Mouse (Mus musculus) left cerebral cortex, postnatal 4 days (tissue): ENCODE data around the gene Zic2. TPM values are rescaled to one million over a fixed set of nuclear protein-coding genes. Genes with fewer than 3 reads are reported as not detected.
"Not testable (repeated sequence)": the region's sequence is repeated elsewhere in the genome, so short reads cannot be mapped to it uniquely, and the experiment has no call there.

ENCODE experiments used
- DNase-seq: peaks from one replicate; pipeline ENCODE4 v3.0.0-alpha.2; 2022
- intact Hi-C: fragments of 180-260 bp; cut with DNase I; formaldehyde crosslinking; loops from one replicate; pipeline ENCODE4 v1.15.1; 2025
- total RNA-seq, 2 experiments: library from RNA; stranded (reverse); gene quantifications; 2 replicates each; pipeline ENCODE4 v1.2.3; 2021

Gene Zic2
- total RNA-seq = 10 to 100 TPM; 22.4 to 24.1 TPM

GRCm38 (mm10) chr14:122474891-122475556 lies at the start of gene Zic2:
Gene Zic2, plus strand, starts transcription at chr14:122475435.
- peak; percentile 93 for DNase-seq
- intact Hi-C loops = loop anchor here (5.0 kb wide), 1 partner anchor 248 kb away; no protein-coding TSS in a partner anchor

GRCm38 (mm10) chr14:122426529-122427203 lies 48.6 kb upstream of the Zic2 start:
- no peak for DNase-seq
- intact Hi-C loops = no loop called here

- DNase-seq = peak; percentile 42
- intact Hi-C loops = no loop called here
Measured at GRCm38 (mm10) chr14:122427204-122427560, 48.1 kb upstream of the Zic2 start.

GRCm38 (mm10) chr14:122427654-122428053 lies 47.6 kb upstream of the Zic2 start:
- no peak for DNase-seq
- intact Hi-C loops = no loop called here

- intact Hi-C loops = no loop called here
- DNase-seq = no peak
Measured at GRCm38 (mm10) chr14:122432558-122432957, 42.7 kb upstream of the Zic2 start.

GRCm38 (mm10) chr14:122434039-122434438 lies 41.2 kb upstream of the Zic2 start:
- DNase-seq = no peak
- intact Hi-C loops = no loop called here

DNA sequence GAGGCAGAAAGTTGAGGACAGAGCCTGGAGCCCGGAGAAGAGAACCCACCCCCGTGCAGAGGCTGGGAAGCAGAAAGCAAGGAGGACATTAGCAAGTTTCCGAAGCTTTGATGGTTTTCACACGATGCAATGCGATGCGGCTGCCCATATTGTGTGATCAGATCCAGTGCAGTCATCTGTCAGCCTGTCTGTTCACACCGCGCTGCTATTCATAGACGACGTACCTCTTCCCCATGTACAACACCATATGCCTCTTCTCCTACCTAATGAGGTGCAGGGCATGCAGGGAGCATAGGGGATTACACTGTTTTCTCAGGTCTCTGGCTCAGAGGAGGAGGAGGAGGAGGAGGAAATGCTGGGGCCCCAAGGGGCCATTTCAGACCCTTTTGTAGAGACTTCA lies 38.4 kb upstream of the Zic2 start:
- intact Hi-C loops = no loop called here
- DNase-seq = no peak

DNA sequence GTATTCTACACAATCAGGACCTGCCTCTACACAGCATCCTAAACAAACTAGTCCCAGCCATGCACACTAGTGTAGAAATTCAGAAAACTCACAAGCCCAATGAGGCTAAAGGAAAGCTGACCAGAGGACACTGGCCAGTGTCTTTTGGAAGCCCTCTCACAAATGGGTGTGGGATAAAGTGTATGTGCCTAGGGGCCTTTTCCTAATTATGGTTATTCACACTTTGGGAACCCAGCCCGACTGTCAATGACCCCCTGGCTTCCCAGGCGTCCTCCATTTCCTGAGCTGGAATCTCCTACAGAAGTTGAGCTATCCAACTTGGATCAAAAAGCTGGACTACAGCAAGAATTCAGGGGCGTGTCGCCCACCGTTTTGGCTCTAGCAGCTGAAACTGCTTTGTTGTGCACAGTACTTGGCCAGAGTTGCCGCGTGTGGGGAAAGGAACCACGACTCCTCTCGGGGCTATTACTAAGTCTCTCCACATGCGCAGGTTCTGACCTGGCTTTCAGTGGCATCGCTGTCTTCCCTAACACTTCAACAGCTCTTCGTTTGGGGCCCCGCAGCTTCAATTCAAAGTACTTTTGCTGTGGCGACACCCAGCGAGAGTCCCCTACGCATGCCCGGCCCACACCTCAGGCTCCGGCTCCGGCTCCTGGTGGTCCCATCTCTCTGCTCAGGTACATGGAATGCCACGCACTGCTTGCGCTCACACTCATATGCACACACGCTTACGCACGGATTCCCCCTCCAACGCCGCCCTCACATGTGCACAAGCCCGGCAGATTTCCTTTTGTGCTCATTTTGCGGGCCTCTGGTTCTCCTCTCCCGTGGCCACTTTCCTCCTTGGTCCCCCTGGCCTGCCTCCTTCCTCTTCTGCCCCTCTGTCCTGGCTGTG lies 25.4 kb upstream of the Zic2 start:
- intact Hi-C loops = loop anchor here (10.0 kb wide), 1 partner anchor 45 kb away; no protein-coding TSS in a partner anchor
- peak; percentile 75 for DNase-seq

DNA sequence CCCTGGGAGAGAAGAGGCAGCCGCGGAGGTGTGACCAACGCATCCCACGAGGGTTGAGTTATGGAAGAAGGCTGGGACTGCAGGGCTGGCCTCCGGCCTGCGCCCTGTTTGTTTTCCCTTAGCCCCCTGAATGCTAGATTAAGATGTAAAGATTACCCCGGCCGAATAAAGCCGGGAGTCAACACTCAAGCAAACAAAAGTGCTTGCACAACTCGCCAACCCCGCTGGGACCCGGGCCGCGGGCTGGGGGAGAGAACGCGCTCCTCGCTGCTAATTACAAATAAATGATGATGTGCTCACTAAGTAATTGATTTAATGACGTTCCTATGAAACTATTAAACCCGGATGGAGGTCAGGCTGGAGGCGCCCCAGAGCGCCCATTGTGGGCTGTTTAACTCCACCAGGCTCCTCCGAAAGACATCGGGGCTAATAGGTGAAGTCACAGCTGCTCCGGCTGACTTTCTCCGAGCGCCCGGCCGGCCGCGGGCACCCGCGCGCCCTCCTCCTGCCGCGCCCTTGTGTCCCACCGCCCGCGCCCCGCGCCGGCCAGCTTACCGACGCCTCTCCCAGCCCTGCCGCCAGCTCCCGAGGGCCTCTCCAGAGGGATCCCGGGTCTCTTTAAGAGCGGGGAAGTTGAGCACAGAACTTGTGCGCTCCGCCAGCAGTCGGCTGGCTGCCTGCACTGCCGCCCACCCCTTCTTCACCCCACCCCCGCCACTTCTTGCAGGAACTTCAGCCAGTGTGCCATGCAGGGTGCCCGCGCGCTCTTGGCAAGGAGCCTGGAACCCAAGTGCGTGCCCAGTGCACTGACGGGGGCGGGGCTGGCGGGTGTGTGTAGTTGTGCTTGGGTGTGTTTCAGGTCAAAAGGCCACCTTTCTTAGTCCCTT lies 24.5 kb upstream of the Zic2 start, which contains the start of gene Gm5089:
Gene Gm5089, minus strand, starts transcription at position 620 of the 887 bp plus-strand sequence.
- peak; percentile 92 for DNase-seq
- intact Hi-C loops = loop anchor here (10.0 kb wide), 1 partner anchor 46 kb away; no protein-coding TSS in a partner anchor

GRCm38 (mm10) chr14:122451551-122452145 lies 23.6 kb upstream of the Zic2 start:
- intact Hi-C loops = loop anchor here (10.0 kb wide), 1 partner anchor 47 kb away; no protein-coding TSS in a partner anchor
- peak; percentile 78 for DNase-seq

DNA sequence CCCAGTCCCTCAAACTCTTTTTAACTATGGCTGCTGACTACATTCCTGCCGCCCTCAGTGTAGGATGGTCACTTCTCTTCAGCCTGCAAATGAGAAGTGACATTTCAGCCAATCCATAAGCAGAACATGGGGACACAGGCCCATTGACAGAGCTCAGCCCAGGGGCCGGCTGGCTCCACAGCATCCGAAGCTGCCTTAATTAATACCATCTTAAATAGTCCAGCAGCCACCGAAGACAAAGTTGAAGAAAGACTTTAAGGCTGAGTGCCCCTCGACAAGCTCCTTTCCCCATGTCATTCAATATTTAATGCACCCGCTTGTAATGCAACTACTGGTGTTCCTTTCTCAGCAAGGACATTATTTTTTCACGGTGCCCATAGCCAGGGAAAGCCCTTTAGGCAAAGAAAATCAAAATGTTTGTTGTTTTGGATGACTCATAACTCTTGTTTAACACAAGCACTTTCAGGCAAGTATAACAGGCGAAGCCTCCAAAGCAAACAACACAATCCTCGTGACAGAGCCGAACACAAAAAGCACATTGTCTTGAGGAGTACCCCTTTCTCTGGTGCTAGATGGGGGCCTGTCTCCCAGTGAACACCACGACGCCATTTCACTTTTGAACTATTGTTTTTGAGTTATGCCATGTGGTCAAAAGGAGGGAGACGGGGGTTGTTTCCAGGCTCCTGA lies 22.4 kb upstream of the Zic2 start:
- intact Hi-C loops = loop anchor here (10.0 kb wide), 1 partner anchor 48 kb away; no protein-coding TSS in a partner anchor
- DNase-seq = peak; percentile 60

DNA sequence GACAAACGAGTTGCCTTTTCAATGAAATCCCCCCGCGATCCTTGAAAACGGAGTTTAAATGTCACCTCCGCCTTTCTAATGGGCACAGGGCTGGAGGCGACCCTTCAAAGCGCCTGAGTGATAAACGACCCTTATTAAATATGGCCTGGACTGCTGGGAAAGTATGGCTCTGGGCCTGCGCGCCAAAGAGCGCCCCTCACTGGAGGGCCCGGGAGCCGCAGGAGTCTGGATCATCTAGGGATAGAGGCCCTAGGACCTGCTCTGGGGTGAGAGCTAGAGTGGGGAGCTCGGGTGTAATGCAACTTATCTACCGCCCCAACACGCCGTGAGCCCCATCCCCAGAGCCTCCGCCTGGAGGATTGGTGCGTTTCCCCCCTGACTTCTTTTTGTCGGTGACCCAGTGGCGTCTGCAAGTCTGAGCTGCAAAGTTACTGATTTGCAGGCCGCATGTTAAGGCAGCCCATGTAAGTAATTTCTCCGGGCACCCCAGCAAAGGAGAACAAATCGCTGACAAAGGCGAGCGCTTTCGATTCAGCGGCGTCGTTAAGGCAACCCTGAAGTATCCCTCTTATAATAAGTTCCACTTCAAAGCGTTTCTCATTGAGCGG lies 21.7 kb upstream of the Zic2 start:
- intact Hi-C loops = loop anchor here (10.0 kb wide), 1 partner anchor 49 kb away; no protein-coding TSS in a partner anchor
- DNase-seq = peak; percentile 83

DNA sequence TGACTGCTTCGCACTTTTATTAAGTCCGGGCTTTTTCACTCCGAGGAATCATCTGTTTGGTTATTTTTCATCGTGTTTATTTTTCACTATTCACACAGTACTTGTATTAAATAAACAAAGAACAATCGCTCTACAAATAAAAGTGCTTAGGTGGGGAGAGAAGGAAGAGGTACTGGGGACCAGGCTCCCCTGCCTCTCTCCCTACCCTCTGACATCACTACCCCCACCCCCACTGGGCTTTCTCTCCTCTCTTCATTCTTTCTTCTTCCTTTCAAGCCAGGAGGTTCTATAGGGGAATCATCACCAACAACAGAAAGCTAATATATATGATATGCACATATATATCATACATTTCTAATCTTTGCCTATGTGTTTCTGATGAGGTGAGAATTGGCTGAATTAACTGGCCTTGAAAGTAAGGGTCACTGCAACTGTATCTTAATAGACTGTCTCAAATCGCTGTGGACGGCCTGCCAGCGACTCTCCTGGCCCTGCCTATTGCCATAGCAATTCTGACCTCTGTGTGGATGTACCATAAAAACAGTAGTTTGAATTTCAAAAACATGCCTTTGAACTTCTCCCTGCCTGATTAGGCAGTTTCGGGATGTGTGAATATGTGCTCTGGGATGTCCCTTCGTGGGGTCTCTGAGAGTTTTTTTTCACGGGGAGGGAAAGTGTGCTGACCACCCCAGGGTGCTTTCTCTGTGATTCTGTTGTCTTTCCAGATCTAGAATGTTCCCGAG lies 21.1 kb upstream of the Zic2 start:
- intact Hi-C loops = loop anchor here (10.0 kb wide), 1 partner anchor 49 kb away; no protein-coding TSS in a partner anchor
- DNase-seq = peak; percentile 54

DNA sequence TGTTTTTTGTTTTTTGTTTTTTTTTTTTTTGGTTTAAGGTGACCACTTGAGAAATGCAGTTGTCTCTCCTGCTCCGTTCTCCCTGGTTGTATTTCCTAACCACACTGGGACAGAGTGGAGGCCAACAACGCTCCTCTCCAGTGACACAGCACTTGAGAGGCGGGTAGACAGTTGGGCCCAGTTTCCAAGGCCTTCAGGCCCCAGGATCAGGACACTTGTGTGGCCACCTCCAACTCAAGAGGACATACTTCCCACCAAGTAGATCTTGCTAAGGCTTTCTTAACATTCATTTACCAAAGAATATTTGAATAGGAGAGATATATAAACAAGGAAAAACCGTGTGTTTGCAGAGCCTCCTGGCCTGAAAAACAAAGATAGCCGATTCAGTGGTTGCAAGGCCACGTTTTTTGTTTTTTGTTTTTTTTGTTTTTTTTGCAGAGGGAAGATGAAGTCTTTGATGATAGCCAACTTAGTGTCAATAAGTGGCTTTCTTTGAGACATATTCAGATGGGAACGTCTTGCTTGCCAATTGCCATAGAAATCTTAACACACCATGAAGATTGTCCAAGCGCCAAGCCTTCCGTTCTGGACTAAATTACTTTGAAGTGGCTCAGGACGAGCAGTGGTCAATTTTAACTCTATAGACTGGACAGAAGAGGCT lies 20.2 kb upstream of the Zic2 start:
- peak; percentile 68 for DNase-seq
- intact Hi-C loops = loop anchor here (10.0 kb wide), 1 partner anchor 50 kb away; no protein-coding TSS in a partner anchor

GRCm38 (mm10) chr14:122455562-122455958 lies 19.7 kb upstream of the Zic2 start:
- intact Hi-C loops = loop anchor here (10.0 kb wide), 1 partner anchor 51 kb away; no protein-coding TSS in a partner anchor
- DNase-seq = no peak

DNA sequence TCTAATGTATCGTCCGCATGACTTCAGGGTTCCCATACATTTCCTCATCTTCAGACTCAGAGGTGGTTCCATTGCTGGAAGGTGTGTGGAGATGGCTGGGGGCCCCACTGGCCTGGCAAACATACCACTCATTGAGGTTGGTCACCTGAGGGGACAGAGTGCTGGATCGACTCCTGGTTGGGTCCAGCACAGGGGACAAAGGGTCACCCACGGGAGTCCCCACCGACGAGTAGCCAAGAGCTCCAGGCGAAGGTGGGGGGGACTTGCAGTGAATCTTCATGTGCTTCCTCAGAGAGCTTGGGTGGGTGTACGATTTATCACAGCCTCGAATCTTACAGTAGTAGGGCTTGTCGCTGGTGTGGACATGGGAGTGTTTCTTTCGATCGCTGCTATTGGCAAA lies 15.9 kb upstream of the Zic2 start:
- DNase-seq = not testable (repeated sequence)
- intact Hi-C loops = loop anchor here (10.0 kb wide), 1 partner anchor 55 kb away; no protein-coding TSS in a partner anchor

DNA sequence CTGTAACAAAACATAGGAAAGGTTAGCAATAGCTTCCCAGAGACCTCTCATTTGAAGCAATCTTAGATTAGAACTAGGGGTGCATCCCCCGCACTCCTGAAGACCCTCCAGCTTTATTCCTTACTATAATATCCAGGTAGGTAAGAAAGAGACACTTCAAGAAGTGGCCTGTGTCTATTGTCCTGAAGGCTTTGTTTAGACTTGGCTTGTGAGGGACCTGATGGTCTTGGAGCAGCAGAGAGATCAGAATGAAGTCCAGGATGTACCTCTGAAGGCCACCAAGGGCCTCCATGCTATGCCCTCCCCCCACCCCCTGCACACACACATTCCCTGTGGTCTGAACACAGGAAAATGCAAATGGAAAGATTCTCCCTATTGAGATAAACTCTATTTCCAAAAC lies 15.5 kb upstream of the Zic2 start:
- intact Hi-C loops = loop anchor here (10.0 kb wide), 1 partner anchor 55 kb away; no protein-coding TSS in a partner anchor
- no peak for DNase-seq
